Mouse (Mus musculus) Patski (cell line): ENCODE measurements around the gene Cd109. TPM values are rescaled to one million over a fixed set of nuclear protein-coding genes. Genes with fewer than 3 reads are reported as not detected.

ENCODE experiments used
- ATAC-seq: fragments of 100-300 bp; one replicate; pipeline ENCODE4 v1.8.0; 2021
- CTCF ChIA-PET: fragments of 350-600 bp; sonication (Branson Sonifier 250); formaldehyde crosslinking; loops from one replicate; lab custom pipeline; 2022; ENCODE audit warnings: inconsistent platforms; lab: Charles Lee
- POLR2A ChIA-PET: fragments of 350-600 bp; sonication (Branson Sonifier 250); formaldehyde crosslinking; loops from one replicate; lab custom pipeline; 2022; ENCODE audit warnings: antibody characterized with exemption, inconsistent platforms; lab: Charles Lee
- DNase-seq: peaks from one replicate; pipeline ENCODE4 v3.0.0-alpha.2; 2011; ENCODE audit warnings: low read depth, low spot score
- H3K27me3 ChIP-seq: fragments of 371-371 bp; one replicate; pipeline ENCODE4 v1.5.1; 2021
- CTCF ChIP-seq: fragments of 100-300 bp; IDR thresholded peaks from one replicate; pipeline ENCODE4 v1.5.1; 2021
- in situ Hi-C: fragments of 300-500 bp; cut with MboI; formaldehyde crosslinking; loops from 3 replicates; pipeline ENCODE4 v1.11.1; 2018; ENCODE audit warnings: low pct_unique_long_range_greater_than_20kb, mixed read lengths
- polyA plus RNA-seq: library from polyadenylated mRNA; unstranded; gene quantifications from one replicate; pipeline ENCODE4 v1.2.3, GENCODE M21; 2021

The Cd109 gene
- polyA plus RNA-seq, 1 experiment from 2014 or later, result 6.5 TPM

- ChIA-PET POLR2A (no interaction called here), CTCF (interaction anchor here (0.9 to 1.3 kb wide), 3 partner anchors 10 to 14 kb away, joined by 3 to 5 read pairs (median 4); no protein-coding TSS in a partner anchor)
- in situ Hi-C loops, result no loop called here
- ATAC-seq (peak; percentile 82), DNase-seq (peak; percentile 68)
- no peak for TF ChIP-seq CTCF
- H3K27me3 ChIP-seq, result no peaks in the 10 kb centered on the region
Measured at GRCm38 (mm10) chr9:78633976-78634375, 18.6 kb downstream of the Cd109 start.

DNA sequence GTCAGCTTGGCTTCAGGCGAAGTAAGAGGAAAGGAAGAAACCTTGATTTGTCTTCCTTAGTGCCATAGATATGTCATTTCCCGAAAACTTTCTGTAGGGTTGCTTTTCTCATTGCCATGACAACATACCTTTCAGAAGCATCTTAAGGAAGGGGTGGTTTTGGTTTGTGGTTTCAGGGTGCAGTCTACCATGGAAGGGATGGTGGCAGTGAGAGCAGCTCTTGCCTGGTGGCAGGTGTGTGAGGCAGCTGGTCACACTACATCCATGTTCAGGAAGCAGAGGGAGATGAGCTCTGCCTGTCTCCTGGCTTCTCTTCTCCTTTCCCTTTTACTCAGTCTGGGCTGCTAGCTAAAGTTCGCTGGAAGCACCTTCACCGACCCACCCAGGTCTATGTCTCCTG is 26.0 kb downstream of the Cd109 start:
- in situ Hi-C loops, result loop anchor here (5.0 kb wide), 2 partner anchors 34 to 1076 kb away; partner anchors contain the start of gene Col12a1
- no peaks in the 10 kb centered on the region for H3K27me3 ChIP-seq
- ATAC-seq (no peak), DNase-seq (no peak)
- no peak for TF ChIP-seq CTCF
- ChIA-PET POLR2A (no interaction called here), CTCF (interaction anchor here (1.7 kb wide), 1 partner anchor 11 kb away, joined by 4 read pairs; no protein-coding TSS in a partner anchor)

GRCm38 (mm10) chr9:78646008-78646777 is 30.8 kb downstream of the Cd109 start:
- peak; percentile 79 for TF ChIP-seq CTCF
- CTCF ChIA-PET, result interaction anchor here (0.8 to 1.7 kb wide), 5 partner anchors 9 to 61 kb away, joined by 3 to 4 read pairs (median 4); no protein-coding TSS in a partner anchor
- no peaks in the 10 kb centered on the region for H3K27me3 ChIP-seq
- in situ Hi-C loops, result no loop called here
- ATAC-seq (no peak), DNase-seq (no peak)
- POLR2A ChIA-PET, result no interaction called here

- ChIA-PET POLR2A (no interaction called here), CTCF (no interaction called here)
- ATAC-seq (no peak), DNase-seq (no peak)
- in situ Hi-C loops, result no loop called here
- no peaks in the 10 kb centered on the region for H3K27me3 ChIP-seq
- no peak for TF ChIP-seq CTCF
Measured at GRCm38 (mm10) chr9:78648641-78649040, 33.3 kb downstream of the Cd109 start.

- TF ChIP-seq CTCF, result no peak
- no peaks in the 10 kb centered on the region for H3K27me3 ChIP-seq
- no peak for ATAC-seq
- no peak for DNase-seq
- POLR2A ChIA-PET, result no interaction called here
- in situ Hi-C loops, result no loop called here
- CTCF ChIA-PET, result no interaction called here
Measured at GRCm38 (mm10) chr9:78649398-78649797, 34.1 kb downstream of the Cd109 start.

DNA sequence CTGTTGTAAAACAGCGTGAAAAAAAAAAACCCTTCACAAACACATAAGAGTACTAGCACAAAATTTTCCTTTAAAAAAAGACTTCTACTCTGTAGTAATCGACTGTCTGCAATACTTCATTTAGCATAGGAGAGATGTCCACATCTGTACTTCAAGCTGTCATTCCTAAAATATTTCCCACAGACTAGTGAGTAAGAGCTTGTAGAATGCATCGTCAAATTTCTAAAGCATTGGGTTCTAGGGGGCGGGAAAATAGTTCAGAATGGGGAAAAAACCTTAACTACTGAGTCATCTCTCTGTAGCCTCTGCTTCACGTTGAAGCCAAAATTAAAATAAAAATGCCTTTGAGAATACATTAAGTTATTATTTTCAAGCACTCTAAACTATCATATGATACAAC is 42.2 kb downstream of the Cd109 start:
- TF ChIP-seq CTCF, result no peak
- ChIA-PET POLR2A (interaction anchor here (0.6 kb wide), 1 partner anchor 1411 kb away, joined by 3 read pairs; no protein-coding TSS in a partner anchor), CTCF (no interaction called here)
- in situ Hi-C loops, result no loop called here
- ATAC-seq (peak; percentile 73), DNase-seq (no peak)
- no peaks in the 10 kb centered on the region for H3K27me3 ChIP-seq

DNA sequence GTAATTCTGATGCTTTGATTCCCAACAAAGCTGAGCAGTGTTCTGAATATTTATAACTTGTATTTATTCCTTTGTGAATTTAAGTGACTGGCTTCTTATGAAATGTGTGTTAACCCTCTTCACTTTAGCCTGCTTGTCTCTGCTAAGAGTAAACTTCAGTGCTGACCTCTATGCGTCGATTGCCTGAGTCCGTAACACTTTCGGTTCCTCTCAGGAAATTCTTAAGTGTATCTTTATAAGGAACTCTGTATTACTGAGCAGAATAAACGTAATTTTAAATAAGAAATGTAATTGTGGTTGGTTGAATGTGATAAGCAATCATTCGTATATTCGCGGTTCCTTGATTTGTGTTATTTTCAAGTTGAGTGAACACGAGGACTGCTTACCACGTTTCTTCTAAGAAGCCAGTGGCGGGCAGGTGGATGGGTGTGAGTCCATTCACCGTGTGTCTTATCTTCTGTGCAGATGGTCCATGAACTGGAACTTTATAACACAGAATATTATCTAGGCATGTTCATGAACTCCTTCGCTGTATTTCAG is 56.2 kb downstream of the Cd109 start:
- POLR2A ChIA-PET, result no interaction called here
- ATAC-seq, result no peak
- CTCF ChIA-PET, result no interaction called here
- TF ChIP-seq CTCF, result no peak
- in situ Hi-C loops, result no loop called here
- DNase-seq, result no peak
- no peaks in the 10 kb centered on the region for H3K27me3 ChIP-seq

- ATAC-seq, result no peak
- POLR2A ChIA-PET, result no interaction called here
Measured at GRCm38 (mm10) chr9:78700691-78701090, 85.3 kb downstream of the Cd109 start.

DNA sequence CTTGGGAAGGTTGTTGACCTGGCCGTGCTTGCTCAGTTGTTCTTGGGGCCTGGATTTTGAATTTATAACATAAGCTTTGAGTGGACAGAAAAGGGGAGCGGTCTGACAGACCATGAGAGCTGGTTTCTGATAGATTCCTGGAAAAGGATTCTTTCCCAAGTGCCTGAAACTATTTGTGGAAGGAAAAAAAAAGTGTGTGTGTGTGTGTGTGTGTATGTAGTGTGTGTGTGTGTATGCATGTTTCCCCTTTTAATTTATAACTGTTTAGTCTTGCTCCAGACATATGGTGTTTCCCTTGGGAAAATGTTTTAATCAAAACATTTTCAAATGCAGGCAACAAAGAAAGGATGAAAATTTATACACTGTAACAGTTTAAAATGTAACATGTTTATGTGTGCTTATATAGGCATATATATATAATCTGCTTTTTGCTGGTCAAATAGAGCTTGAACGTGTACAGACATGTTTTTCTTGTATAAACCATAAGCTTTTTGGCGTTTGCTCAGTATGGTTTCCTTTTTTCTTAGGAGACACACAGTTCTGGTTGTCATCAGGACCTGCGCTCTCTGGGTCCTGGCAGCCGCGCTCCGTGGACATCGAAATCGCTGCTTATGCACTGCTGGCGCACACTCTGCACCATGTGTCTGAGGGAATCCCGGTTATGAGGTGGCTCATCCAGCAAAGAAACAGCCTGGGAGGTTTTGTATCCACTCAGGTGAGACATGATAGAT is 87.3 kb downstream of the Cd109 start:
- DNase-seq, result no peak
- ATAC-seq, result no peak
- CTCF ChIA-PET, result interaction anchor here (1.0 to 1.5 kb wide), 4 partner anchors 13 to 1015 kb away, joined by 3 to 4 read pairs (median 4); no protein-coding TSS in a partner anchor
- no peaks in the 10 kb centered on the region for H3K27me3 ChIP-seq
- TF ChIP-seq CTCF, result no peak
- in situ Hi-C loops, result loop anchor here (10.0 kb wide), 1 partner anchor 108 kb away; no protein-coding TSS in a partner anchor
- POLR2A ChIA-PET, result no interaction called here

More at GRCm38 (mm10) chr9:78700691-78701090, 85.3 kb downstream of the Cd109 start:
- H3K27me3 ChIP-seq, result no peaks in the 10 kb centered on the region
- in situ Hi-C loops, result loop anchor here (10.0 kb wide), 1 partner anchor 106 kb away; no protein-coding TSS in a partner anchor
- TF ChIP-seq CTCF, result peak; percentile 77
- DNase-seq, result no peak
- CTCF ChIA-PET, result interaction anchor here (0.7 kb wide), 1 partner anchor 10 kb away, joined by 4 read pairs; no protein-coding TSS in a partner anchor
